Mouse (Mus musculus) telencephalon, adult 2 months (tissue): ENCODE results near the gene 3110018I06Rik.
A peak's percentile ranks its signal among the peaks of the same experiment; 100 is the strongest.

Experiments
- DNase-seq: peaks from one replicate; pipeline ENCODE4 v3.0.0-alpha.2; 2011; ENCODE audit warnings: low read depth, low spot score

3110018I06Rik gene

DNA sequence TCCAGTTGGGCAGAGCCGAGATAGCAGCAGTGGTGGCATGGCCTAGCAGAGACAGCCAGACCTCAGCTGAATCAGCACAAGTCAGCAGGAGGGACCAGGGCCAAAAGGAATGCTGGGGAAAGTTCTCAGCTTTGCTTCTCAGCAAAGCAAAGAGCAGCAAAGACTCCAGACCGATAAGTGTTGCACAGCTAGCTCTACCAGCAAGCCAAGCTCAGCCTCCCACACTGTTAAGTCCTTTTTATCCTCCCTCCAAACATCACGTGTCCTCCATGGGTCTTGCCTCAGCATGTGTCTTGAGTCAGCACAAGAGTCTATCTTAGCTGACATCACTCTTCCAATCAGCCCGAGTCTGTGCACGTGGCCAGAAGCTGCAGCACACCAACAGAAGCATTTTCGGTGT lies at the start of gene 3110018I06Rik:
Gene 3110018I06Rik (plus strand): TSS at position 262 of the 400 bp plus-strand sequence.
- DNase-seq, result no peak

DNA sequence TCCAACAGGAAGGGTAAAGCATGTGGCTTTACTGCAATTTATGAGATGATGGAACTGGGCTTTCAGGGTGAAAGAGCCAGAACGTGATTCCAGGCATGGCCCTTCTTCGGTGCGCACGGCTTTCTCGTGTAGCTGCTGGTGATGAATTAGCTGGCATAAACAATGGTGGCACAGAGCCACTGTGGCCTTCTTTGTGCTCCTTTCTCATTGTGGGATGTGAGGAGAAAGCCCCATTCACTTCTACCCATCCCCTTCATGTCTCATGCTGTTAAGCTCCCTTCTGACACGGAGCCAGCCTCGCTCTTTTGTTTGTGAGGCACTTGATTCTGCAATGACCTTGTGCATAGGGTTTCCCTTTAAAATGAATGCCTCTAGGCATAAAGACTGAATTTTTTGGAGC lies 43.8 kb upstream of the 3110018I06Rik start:
- no peak for DNase-seq

DNA sequence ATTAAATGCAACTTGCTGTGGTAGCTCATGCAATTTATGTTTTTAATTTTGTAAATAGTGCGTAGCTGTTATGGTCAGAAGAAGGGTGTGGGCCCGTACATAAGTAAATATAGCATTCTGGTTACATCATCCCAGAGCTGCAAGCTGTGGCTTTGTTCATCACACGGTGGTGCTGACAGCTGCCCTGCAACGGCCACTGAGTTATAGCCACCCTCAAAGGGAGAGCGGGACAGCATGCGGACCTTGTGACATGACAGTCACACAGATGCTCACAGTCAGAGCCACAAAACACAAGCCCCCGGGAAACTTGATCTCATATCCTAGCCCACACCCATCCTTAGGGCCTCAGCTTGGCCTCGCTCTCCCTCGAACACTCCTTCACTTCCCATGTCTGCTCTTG lies 30.6 kb upstream of the 3110018I06Rik start:
- no peak for DNase-seq

DNA sequence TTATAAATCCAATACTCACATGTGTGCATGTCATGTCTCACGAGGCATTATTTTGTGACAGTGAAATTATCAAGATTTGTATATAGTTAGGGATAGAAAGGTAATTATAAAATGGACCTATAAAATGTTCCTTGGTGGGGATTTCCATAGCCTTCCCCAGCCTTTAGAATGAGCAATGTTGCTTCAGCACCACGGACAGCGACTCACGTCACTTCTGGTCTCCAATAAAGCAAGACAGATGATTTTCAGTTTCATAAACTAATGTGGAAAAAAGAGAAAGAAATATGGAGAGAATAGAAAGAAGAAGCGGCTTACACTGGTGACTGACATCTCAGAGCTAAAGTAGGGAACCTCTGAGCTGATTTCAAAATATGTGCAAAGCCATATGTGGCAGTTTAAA lies 23.7 kb upstream of the 3110018I06Rik start:
- DNase-seq, result no peak

DNA sequence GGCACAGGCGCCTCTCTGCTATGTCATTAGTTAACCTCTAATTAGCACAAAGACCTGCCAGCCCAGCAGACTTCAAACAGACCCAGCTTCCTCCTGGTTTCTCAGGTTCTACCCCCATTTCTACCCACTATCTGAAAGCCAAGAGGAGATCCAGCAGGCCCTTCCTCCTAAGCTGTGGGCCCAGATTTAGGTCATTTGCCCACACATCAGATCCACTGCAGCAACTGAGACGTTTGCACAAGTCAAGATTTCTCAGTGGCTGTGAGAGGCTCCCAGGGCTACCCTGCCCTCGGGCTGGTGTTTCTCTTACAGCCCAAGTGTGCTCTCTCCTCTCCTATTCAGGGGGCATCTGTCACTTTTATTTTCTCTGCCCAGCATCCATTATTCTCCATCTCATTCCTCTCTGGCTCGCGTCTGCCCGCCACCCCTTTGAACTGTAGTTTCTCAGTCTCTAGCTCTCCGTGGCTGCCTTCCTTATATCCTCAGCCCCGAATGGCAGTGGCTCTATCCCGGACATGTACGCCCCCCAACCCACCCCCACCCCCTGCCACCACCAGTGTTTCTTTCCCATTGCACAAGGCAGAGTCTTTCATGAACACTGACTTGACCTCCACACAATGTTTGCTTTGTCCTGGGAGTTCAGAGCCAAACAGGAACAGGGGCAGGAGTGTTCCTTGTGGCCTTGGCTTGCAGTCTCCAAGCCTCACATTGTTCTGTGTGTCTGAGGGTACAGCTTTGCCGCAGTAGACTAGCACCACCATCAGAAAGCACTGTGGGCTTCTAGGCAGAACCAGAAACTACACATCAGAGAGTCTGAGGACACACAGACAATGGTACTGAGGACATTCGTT lies 11.8 kb upstream of the 3110018I06Rik start:
- peak; percentile 11 for DNase-seq

DNA sequence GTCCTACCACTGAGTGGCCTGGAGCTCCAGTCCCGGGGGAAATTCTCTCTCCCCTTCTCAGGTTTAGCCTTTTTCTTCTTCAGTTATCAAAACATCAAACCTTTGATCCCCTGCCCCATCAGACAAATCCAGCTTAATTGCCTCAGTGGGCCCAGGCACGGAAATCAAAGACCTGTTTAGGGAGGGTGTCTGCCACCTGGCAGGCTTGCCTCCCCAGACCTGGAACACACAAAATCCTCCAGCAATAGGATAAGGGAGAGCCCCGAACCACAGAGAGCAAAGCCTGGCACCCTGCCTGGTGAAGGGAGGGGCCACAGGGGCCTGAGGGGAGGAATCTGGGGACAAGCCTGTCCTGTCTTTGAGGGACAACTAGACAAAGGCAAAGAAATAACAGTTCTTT lies 9.1 kb upstream of the 3110018I06Rik start:
- DNase-seq, result no peak

DNA sequence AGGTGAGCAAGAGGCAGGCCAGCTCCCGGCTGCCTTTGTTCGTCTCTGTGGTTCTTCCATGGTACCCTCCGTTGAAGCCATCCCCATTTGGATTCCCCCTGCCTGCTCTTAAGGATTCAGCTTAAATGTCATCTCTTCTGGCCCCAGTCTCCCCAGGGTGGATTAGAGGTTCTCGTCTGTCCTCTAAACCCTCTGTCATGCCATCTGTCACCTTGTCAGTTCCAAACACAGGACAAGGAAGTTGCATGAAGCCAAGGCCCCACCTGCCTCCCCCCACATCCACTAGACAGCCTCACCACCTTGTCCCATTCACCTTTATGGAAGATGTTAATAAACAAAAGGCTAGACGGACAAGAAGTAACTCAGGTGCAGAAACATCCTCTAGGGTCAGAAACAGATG lies 5.4 kb upstream of the 3110018I06Rik start:
- DNase-seq, result no peak

DNA sequence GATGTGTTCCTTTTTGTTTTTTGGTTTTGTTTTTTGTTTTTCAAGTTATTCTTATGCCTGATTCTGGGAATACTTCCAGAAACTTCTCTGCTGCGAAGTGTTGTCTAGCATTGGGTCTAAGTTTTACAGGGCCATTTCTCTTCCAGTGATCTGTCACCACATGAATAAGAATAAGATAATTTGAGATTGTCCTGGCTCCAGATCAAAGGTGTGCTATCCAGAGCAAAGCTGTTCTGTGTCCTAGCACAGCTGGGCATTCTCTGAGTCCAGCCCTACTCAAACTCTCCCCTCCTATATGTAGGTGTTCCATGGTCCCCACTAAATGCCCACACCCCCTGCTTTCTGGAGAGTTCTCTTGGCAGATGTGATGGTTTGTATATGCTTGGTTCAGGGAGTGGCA lies 2.9 kb downstream of the 3110018I06Rik start:
- DNase-seq, result no peak

DNA sequence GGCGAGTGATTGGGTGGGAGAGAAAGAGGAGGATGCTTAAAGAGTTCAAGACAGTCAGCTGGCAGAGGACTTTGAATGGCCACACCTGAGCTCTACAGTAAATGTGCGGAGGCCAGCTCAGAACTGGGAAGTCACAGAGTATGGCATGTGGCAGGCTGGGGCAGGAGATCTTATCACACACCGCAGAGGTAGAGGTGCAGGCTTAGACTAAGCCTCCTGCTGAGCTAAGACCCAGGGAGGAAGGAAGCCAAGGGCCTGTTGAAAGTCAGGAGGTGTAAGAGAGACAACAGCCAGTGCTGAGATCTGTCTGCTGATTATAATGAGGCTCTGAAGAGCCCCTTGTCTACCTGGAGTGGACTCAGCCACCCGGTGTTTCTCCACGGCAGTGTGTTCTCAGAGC lies 8.5 kb downstream of the 3110018I06Rik start:
- DNase-seq, result no peak

DNA sequence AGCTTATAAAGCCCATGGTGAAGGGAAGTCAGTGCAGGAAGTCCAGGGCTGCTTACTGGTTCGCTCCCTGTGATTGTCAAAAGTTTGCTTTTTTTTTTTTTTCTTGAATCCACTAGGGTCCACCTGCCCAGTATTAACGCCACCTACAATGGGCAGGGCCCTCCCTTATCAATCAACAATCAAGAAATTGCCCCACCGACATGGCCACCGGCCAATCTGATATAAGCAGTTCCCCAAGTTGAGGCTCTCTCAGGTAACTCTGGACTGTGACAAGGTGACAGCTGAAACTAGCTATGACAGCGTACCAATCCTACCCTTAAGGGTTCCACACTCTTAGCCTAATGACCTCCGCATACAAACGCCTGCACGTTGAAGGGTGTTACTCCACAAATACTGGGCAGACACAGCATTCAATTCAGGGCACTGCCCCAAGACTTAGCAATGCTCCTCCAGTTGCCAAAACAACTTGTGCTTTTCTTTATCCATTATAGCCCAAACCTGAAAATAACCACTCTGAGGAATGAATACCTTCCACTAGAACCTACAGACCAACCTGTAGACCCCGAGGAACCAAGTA lies 21.3 kb downstream of the 3110018I06Rik start:
- no peak for DNase-seq

DNA sequence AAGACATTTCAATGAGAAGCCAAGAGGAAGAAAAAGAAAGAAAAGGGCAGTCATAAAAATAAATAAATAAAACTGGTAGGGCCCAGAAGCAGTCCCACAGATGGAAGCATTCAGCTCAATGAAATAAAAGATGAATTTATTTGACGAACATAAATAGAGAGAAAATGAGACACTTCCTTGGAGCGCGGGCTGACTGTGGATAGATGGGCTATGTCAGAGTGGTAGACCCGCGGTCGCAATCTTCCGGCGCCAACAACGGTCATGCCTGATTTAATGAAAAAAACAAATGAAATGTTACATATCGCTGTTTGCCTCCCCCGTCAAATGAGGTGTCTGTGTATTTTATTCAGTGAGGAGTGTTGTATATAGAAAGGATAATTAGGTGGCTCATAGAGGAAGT lies 22.7 kb downstream of the 3110018I06Rik start:
- no peak for DNase-seq

DNA sequence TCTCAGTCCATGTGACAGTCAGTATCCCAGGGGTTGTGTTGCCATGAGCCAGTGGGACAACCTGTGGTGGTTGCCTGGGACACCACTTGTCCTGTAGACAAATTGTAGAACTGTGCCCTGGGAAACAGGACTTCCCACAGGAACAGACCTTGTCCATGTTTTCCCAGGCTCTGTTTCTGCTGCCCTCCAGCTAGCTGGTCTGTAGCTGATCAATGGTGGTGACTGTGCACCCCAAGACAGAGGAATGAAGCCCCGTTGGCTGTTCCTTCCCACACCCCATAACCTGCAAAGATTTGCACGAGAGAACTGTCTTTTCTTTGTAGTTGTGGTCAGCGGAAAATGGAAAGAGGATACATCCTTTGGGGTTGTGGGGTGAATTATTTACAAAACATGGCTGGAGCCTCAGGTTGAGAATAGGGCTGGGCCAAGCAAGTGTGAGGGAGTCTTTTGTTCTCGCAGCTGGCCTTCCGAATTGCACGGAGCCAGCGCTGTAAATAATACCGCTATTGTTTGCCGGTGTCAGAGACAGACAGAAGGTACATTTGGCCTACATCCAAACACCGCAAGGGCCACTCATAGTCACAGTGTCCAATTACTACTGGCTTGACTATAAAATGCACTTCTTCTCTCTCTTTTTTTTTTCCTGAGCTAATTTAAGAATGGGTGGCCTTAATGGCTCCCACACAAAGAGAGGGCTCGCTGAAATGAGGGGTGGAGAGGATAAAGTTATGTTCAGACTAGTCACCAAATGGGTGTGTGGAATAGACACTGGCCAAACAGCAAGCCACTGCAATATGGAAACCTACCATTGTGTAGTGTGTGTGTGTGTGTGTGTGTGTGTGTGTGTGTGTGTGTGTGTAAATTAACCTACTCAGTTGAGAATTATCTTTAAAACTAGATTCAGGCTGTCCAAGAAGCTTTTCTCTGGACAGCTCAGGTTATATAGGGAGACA lies 28.1 kb downstream of the 3110018I06Rik start:
- peak; percentile 15 for DNase-seq

DNA sequence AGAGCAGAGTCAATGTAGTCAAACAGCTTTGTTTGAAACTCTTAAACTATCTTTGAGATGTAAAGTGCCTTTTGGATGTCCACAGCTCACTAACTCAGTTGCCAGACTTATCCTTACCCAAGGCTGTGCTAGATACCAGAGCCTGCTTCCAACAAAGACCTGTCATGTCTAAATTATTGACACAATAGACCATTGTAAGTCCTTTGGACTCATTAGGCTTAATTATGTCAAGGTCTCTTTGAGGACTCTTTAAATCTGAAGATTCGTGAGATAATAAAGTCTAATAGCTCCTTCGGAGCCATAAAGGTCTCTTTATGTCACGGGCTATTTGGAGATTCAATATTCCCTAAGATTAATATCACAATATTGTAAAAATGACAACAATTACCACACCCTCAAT lies 32.5 kb downstream of the 3110018I06Rik start:
- DNase-seq, result no peak

DNA sequence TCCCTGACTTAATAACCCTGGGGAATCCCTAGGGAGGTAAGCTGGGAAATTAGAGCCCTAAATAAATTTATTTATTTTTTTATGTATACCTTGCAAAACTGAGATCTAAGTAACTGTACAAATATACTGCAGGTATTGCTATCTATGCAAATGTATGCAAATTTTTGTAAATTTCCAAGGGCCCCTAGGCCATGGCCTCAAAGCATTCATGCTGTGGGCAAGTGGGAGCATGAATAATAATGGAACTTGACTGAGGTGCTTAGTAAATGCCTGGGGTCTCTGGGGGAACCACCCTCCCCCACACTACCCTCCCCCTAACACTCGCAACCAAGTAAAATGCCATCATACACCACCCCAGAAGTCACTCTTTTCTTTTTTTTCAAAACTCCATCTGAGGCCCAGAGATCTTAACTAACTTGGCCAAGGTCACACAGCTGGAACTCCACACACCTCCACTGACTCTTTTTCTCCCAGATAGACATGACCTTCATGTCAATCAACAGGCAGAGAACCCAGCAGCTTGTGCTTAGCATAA lies 40.0 kb downstream of the 3110018I06Rik start:
- no peak for DNase-seq

DNA sequence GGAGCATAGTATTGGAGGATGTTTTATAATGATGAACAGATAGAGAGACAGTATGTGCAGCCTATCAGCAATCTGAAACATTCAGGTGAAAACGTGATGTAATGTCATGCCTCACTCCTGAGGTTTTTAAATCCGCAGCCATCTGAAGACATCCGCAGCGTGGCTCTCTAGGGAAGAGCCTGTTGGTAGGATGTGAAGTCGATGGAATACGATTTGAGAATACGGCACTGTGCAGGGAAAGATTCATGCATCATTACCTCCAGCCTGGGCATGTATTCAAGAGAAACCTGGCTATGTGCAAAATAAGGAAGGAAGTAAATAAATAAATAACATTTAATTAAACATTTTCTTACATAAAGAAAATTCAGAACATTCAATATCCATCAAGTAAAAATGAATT lies 44.4 kb downstream of the 3110018I06Rik start:
- no peak for DNase-seq
